Mouse (Mus musculus): ENCODE results near the gene Pah. TPM values are rescaled to one million over a fixed set of nuclear protein-coding genes. Genes with fewer than 3 reads are reported as not detected.
A peak's percentile ranks its signal among the peaks of the same experiment; 100 is the strongest.

Pah gene
- polyA plus RNA-seq, 1 experiment from 2014 or later: not detected

GRCm38 (mm10) chr10:87513052-87513451 is 8.5 kb upstream of the Pah start:
- H3K4me3 ChIP-seq (ENCODE audit: control insufficient read depth in 1 of 2, insufficient read depth in 1 of 2, low read depth in 1 of 2, low read length in 2 of 2): no peak overlapping the region
- no peak for ATAC-seq (ENCODE audit: insufficient number of reproducible peaks, insufficient read depth, low FRiP score, low read depth)
- H3K4me2 ChIP-seq (ENCODE audit: low read length): no peak overlapping the region

GRCm38 (mm10) chr10:87518585-87518984 is 3.0 kb upstream of the Pah start:
- Histone ChIP-seq H3K36me3 (ENCODE audit: control insufficient read depth, insufficient read depth, low read length) (no peaks in the 10 kb centered on the region), H3K4me3 (ENCODE audit: control insufficient read depth in 1 of 2, insufficient read depth in 1 of 2, low read depth in 1 of 2, low read length in 2 of 2) (no peak overlapping the region), H3K9me3 (ENCODE audit: control insufficient read depth, low read length) (no peaks in the 10 kb centered on the region), H3K4me2 (ENCODE audit: low read length) (no peak overlapping the region), H3K9ac (ENCODE audit: low read length) (no peak overlapping the region), H3K27ac (replicated peaks in 1 of 2; ENCODE audit: control insufficient read depth in 1 of 2, insufficient read depth in 1 of 2, low read depth in 2 of 2, low read length in 2 of 2) (no peak overlapping the region), H3K4me1 (ENCODE audit: control insufficient read depth in 2 of 2, insufficient read depth in 2 of 2, low read length in 2 of 2) (no peaks in the 10 kb centered on the region), H3K27me3 (ENCODE audit: control insufficient read depth, insufficient read depth, low read length) (peaks cover 7% of the 10 kb centered on the region; the same call in 1 of the 2 replicates)
- 63% methylated on average over 2 of the region's 2 CpGs for WGBS
- ATAC-seq (ENCODE audit: insufficient number of reproducible peaks, insufficient read depth, low FRiP score, low read depth): no peak

More at GRCm38 (mm10) chr10:87513052-87513451, 8.5 kb upstream of the Pah start:
- H3K27ac ChIP-seq (replicated peaks in 1 of 2; ENCODE audit: control insufficient read depth in 1 of 2, insufficient read depth in 1 of 2, low read depth in 2 of 2, low read length in 2 of 2): no peak overlapping the region
- no peaks in the 10 kb centered on the region for H3K4me1 ChIP-seq (ENCODE audit: control insufficient read depth in 2 of 2, insufficient read depth in 2 of 2, low read length in 2 of 2)
- H3K27me3 ChIP-seq (ENCODE audit: control insufficient read depth, insufficient read depth, low read length): no peaks in the 10 kb centered on the region; the same call in 1 of the 2 replicates
- no peak overlapping the region for H3K9ac ChIP-seq (ENCODE audit: low read length)
- no peaks in the 10 kb centered on the region for H3K9me3 ChIP-seq (ENCODE audit: control insufficient read depth, low read length)
- H3K36me3 ChIP-seq (ENCODE audit: control insufficient read depth, insufficient read depth, low read length): no peaks in the 10 kb centered on the region

- H3K36me3 ChIP-seq (ENCODE audit: control insufficient read depth, insufficient read depth, low read length): no peaks in the 10 kb centered on the region
- H3K27me3 ChIP-seq (ENCODE audit: control insufficient read depth, insufficient read depth, low read length): peaks cover 7% of the 10 kb centered on the region; the same call in 1 of the 2 replicates
- H3K4me2 ChIP-seq (ENCODE audit: low read length): no peak overlapping the region
- no peak overlapping the region for H3K4me3 ChIP-seq (ENCODE audit: control insufficient read depth in 1 of 2, insufficient read depth in 1 of 2, low read depth in 1 of 2, low read length in 2 of 2)
- ATAC-seq (ENCODE audit: insufficient number of reproducible peaks, insufficient read depth, low FRiP score, low read depth): no peak
- H3K4me1 ChIP-seq (ENCODE audit: control insufficient read depth in 2 of 2, insufficient read depth in 2 of 2, low read length in 2 of 2): no peaks in the 10 kb centered on the region
- H3K9ac ChIP-seq (ENCODE audit: low read length): no peak overlapping the region
- no peak overlapping the region for H3K27ac ChIP-seq (replicated peaks in 1 of 2; ENCODE audit: control insufficient read depth in 1 of 2, insufficient read depth in 1 of 2, low read depth in 2 of 2, low read length in 2 of 2)
- no peaks in the 10 kb centered on the region for H3K9me3 ChIP-seq (ENCODE audit: control insufficient read depth, low read length)
- 64% methylated on average over 4 of the region's 4 CpGs for WGBS
Observed at GRCm38 (mm10) chr10:87520401-87521116, 1.0 kb upstream of the Pah start.

GRCm38 (mm10) chr10:87534172-87534571 is 12.6 kb downstream of the Pah start:
- no peak overlapping the region for H3K4me2 ChIP-seq (ENCODE audit: low read length)
- no peak for ATAC-seq (ENCODE audit: insufficient number of reproducible peaks, insufficient read depth, low FRiP score, low read depth)
- no peaks in the 10 kb centered on the region for H3K36me3 ChIP-seq (ENCODE audit: control insufficient read depth, insufficient read depth, low read length)
- no peak overlapping the region for H3K9ac ChIP-seq (ENCODE audit: low read length)
- no peak overlapping the region for H3K4me3 ChIP-seq (ENCODE audit: control insufficient read depth in 1 of 2, insufficient read depth in 1 of 2, low read depth in 1 of 2, low read length in 2 of 2)
- H3K27me3 ChIP-seq (ENCODE audit: control insufficient read depth, insufficient read depth, low read length): no peaks in the 10 kb centered on the region
- 84% methylated on average over 1 of the region's 1 CpGs for WGBS
- no peak overlapping the region for H3K27ac ChIP-seq (replicated peaks in 1 of 2; ENCODE audit: control insufficient read depth in 1 of 2, insufficient read depth in 1 of 2, low read depth in 2 of 2, low read length in 2 of 2)
- H3K4me1 ChIP-seq (ENCODE audit: control insufficient read depth in 2 of 2, insufficient read depth in 2 of 2, low read length in 2 of 2): no peaks in the 10 kb centered on the region
- no peaks in the 10 kb centered on the region for H3K9me3 ChIP-seq (ENCODE audit: control insufficient read depth, low read length)

GRCm38 (mm10) chr10:87545759-87546158 is 24.2 kb downstream of the Pah start:
- H3K4me3 ChIP-seq (ENCODE audit: control insufficient read depth in 1 of 2, insufficient read depth in 1 of 2, low read depth in 1 of 2, low read length in 2 of 2): no peak overlapping the region
- H3K36me3 ChIP-seq (ENCODE audit: control insufficient read depth, insufficient read depth, low read length): no peaks in the 10 kb centered on the region
- H3K4me2 ChIP-seq (ENCODE audit: low read length): no peak overlapping the region
- no peaks in the 10 kb centered on the region for H3K4me1 ChIP-seq (ENCODE audit: control insufficient read depth in 2 of 2, insufficient read depth in 2 of 2, low read length in 2 of 2)
- H3K9me3 ChIP-seq (ENCODE audit: control insufficient read depth, low read length): no peaks in the 10 kb centered on the region
- 84% methylated on average over 8 of the region's 8 CpGs for WGBS
- ATAC-seq (ENCODE audit: insufficient number of reproducible peaks, insufficient read depth, low FRiP score, low read depth): no peak
- no peak overlapping the region for H3K9ac ChIP-seq (ENCODE audit: low read length)
- no peak overlapping the region for H3K27ac ChIP-seq (replicated peaks in 1 of 2; ENCODE audit: control insufficient read depth in 1 of 2, insufficient read depth in 1 of 2, low read depth in 2 of 2, low read length in 2 of 2)
- H3K27me3 ChIP-seq (ENCODE audit: control insufficient read depth, insufficient read depth, low read length): no peaks in the 10 kb centered on the region; the same call in 1 of the 2 replicates

GRCm38 (mm10) chr10:87546299-87547234 is 25.0 kb downstream of the Pah start:
- no peak overlapping the region for H3K4me3 ChIP-seq (ENCODE audit: control insufficient read depth in 1 of 2, insufficient read depth in 1 of 2, low read depth in 1 of 2, low read length in 2 of 2)
- no peak for ATAC-seq (ENCODE audit: insufficient number of reproducible peaks, insufficient read depth, low FRiP score, low read depth)
- H3K27me3 ChIP-seq (ENCODE audit: control insufficient read depth, insufficient read depth, low read length): no peaks in the 10 kb centered on the region; the same call in 1 of the 2 replicates
- no peaks in the 10 kb centered on the region for H3K36me3 ChIP-seq (ENCODE audit: control insufficient read depth, insufficient read depth, low read length)
- H3K27ac ChIP-seq (replicated peaks in 1 of 2; ENCODE audit: control insufficient read depth in 1 of 2, insufficient read depth in 1 of 2, low read depth in 2 of 2, low read length in 2 of 2): no peak overlapping the region
- H3K9ac ChIP-seq (ENCODE audit: low read length): no peak overlapping the region
- no peaks in the 10 kb centered on the region for H3K4me1 ChIP-seq (ENCODE audit: control insufficient read depth in 2 of 2, insufficient read depth in 2 of 2, low read length in 2 of 2)
- H3K4me2 ChIP-seq (ENCODE audit: low read length): no peak overlapping the region
- WGBS: 59% methylated on average over 19 of the region's 19 CpGs
- H3K9me3 ChIP-seq (ENCODE audit: control insufficient read depth, low read length): no peaks in the 10 kb centered on the region

GRCm38 (mm10) chr10:87552726-87553125 is 31.1 kb downstream of the Pah start:
- no peaks in the 10 kb centered on the region for H3K9me3 ChIP-seq (ENCODE audit: control insufficient read depth, low read length)
- WGBS: 27% methylated on average over 8 of the region's 8 CpGs
- H3K27me3 ChIP-seq (ENCODE audit: control insufficient read depth, insufficient read depth, low read length): no peaks in the 10 kb centered on the region; the same call in 1 of the 2 replicates
- H3K4me2 ChIP-seq (ENCODE audit: low read length): 0 out of 2 replicates have a peak overlapping the region, but pooled peaks have one; percentile 33
- H3K4me3 ChIP-seq (ENCODE audit: control insufficient read depth in 1 of 2, insufficient read depth in 1 of 2, low read depth in 1 of 2, low read length in 2 of 2): no peak overlapping the region
- no peak overlapping the region for H3K9ac ChIP-seq (ENCODE audit: low read length)
- H3K4me1 ChIP-seq (ENCODE audit: control insufficient read depth in 2 of 2, insufficient read depth in 2 of 2, low read length in 2 of 2): no peaks in the 10 kb centered on the region
- no peak overlapping the region for H3K27ac ChIP-seq (replicated peaks in 1 of 2; ENCODE audit: control insufficient read depth in 1 of 2, insufficient read depth in 1 of 2, low read depth in 2 of 2, low read length in 2 of 2)
- no peak for ATAC-seq (ENCODE audit: insufficient number of reproducible peaks, insufficient read depth, low FRiP score, low read depth)
- no peaks in the 10 kb centered on the region for H3K36me3 ChIP-seq (ENCODE audit: control insufficient read depth, insufficient read depth, low read length)
